Mouse (Mus musculus) gonadal fat pad, adult 2 months (tissue): ENCODE data around the gene Xpnpep1. TPM values are rescaled to one million over a fixed set of nuclear protein-coding genes. Genes with fewer than 3 reads are reported as not detected.

Source experiments
- DNase-seq: peaks from one replicate; pipeline ENCODE4 v3.0.0-alpha.2; 2012; ENCODE audit warnings: low read depth
- polyA plus RNA-seq: library from polyadenylated mRNA; depleted of rRNA; stranded (reverse); fragments of >200 nt; gene quantifications from 2 replicates; pipeline ENCODE4 v1.2.3, GENCODE M21; 2012

Xpnpep1 gene
- polyA plus RNA-seq, 1 experiment, result 113 TPM

- DNase-seq, result no peak
Measured at GRCm38 (mm10) chr19:53066531-53066930, 26.5 kb upstream of the Xpnpep1 start.

DNA sequence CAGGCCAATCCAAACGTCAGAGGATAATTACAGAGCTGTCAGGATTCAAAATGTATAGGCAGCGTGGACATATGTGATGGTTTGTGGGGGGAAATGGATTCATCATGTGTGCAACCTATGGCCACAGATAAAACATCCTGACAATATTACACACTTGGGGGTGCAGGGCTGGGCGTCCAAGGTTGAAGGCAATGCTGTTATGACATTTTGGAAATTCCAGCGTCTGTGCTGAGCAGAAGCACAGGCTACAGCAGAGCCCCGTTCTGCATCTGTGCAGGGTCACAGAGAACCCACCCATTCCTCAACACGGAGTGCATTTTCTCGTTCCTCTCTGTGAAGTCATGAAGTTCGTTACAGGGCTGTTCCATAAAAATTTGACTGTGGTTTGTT, 25.0 kb upstream of the Xpnpep1 start:
- DNase-seq, result no peak

GRCm38 (mm10) chr19:53064292-53064971, 24.4 kb upstream of the Xpnpep1 start:
- DNase-seq, result no peak

GRCm38 (mm10) chr19:53062046-53062445, 22.0 kb upstream of the Xpnpep1 start:
- no peak for DNase-seq

DNA sequence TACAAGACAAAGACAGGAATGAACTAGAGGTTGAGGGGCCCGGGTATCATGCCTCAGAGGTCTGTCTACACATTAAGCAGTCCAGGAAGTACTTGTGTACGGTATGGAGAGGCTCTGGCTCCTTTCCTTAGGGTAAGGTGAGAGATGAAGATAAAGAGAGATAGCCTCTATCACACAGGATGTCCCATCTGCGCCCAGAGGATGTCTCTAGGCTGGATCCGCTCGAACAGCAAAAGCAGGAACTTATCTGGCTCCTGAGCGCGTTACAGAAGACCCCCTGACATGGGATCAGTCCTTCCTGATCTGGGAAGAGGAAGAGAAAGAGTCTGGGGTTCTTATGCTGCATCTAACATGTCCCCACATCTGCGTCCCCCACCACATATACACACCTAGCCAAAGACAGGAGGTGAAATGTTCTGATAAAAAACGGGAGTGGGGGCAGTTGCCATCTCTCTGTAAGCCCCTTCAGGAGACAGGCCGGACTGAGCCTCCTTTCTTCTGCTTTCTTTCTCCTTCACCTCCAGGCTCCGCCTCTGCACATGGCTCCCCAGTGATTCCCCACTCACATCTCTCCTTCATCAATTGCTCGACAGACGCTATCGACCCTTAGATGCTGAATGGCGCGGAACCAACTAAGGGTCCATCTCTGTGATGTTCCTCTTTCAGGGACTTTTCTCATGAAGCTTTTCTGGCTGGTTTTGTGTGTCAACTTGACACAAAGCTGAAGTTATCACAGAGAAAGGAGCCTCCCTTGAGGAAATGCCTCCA, 19.5 kb upstream of the Xpnpep1 start:
- DNase-seq, result no peak

GRCm38 (mm10) chr19:53058726-53059334, 18.8 kb upstream of the Xpnpep1 start:
- no peak for DNase-seq

GRCm38 (mm10) chr19:53057980-53058725, 18.1 kb upstream of the Xpnpep1 start:
- DNase-seq, result no peak

GRCm38 (mm10) chr19:53053355-53053754, 13.3 kb upstream of the Xpnpep1 start:
- no peak for DNase-seq

DNA sequence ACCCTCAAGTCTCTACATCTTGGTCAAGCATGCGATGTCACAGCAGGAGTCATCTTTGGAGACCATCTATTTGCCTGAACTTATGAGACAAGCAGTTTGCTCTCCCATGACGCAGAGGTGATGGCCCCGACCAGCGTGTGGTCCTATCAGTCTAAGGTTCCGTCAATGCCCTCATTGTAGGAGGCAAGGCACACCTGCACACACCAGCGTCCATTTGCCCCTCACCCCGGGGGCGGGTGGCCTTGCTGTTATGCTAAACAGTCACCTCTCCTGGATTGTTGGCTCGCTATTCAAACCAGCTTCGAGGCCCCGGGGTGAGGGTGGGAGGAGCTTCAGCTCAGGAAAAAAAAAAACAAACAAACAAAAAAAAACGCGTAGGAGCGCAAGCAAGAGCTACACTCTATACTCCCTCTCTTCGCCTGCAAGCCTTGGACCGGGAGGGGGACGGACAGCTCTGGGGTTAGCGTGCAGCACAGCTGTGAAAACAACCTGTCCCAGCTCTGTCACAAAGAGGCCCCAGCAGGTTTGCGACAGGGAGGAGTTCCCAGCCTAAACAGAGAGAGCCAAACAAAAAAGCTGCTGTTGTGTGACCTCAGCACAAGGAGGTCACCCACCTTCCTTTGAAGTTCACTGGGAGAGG, 12.1 kb upstream of the Xpnpep1 start:
- DNase-seq, result no peak

DNA sequence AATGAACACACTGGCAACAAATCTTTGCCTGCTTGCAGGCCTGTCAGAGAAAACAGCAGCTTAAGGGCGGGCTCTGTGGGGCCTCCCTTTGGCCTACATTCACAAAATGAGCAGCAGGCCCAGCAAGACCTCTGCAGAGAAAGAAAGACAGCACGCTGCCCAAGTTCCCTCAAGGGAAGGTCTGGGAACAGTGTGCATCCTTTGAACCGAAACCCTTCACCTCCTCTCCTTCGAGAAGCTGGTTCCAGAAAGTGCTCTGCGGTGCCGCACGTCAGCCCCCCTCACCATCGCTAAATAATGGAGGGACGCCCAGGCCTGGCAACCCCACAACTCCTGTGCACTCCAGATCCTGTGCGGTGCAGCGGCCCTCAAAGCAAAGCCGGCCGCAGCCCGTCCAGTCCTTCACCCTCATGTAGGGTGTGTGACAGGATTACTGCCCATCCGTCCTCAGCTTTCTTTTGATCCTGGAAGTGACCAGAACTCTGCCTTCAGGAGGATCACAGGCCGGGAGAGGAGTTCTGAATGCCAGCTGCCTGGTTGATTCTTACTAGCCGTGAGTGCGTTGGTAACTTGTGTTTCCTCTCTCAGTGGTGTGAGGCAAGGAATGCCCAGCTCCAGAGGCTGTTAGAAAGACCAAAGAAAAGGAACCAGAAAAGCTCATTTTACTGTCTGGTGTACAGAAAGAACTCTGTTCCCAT, 11.4 kb upstream of the Xpnpep1 start:
- DNase-seq, result no peak

DNA sequence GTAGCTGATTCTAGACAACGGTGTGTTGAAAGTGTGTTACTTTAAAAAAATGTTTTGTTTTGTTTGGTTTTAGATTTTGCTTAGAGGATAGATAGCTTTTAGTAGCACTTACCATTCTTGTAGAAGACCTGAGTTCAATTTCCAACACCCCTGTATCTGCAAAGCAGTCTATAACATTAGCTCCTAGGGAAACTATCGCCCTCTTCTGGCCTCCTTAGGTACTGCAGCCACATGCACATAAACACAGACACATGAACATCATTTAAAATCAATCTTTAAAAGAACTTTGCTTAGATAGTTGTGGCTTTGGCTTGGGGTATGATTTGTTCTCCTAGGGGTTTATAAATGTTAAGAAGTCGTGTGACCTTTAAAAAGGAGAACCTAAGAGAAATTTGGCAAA, 10.1 kb upstream of the Xpnpep1 start:
- DNase-seq, result no peak

DNA sequence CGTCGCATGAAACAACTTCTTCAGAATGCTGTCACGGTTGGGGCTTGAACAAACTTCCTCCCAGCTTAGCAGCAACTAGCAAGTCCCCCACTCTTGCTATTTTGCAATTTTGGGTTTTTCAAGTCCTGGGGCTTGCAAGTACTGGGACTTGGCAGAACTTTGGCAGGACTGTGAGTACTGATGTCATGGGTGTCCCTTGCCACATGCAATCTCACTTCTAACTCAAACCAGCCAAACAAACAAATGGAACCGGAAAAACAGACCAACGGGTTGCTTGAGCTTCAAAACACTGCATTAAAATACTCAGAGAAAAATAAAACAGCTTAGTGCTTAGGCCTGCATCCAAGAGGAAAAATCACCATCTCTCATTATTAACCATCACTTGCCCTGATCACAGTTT, 7.2 kb upstream of the Xpnpep1 start:
- no peak for DNase-seq

DNA sequence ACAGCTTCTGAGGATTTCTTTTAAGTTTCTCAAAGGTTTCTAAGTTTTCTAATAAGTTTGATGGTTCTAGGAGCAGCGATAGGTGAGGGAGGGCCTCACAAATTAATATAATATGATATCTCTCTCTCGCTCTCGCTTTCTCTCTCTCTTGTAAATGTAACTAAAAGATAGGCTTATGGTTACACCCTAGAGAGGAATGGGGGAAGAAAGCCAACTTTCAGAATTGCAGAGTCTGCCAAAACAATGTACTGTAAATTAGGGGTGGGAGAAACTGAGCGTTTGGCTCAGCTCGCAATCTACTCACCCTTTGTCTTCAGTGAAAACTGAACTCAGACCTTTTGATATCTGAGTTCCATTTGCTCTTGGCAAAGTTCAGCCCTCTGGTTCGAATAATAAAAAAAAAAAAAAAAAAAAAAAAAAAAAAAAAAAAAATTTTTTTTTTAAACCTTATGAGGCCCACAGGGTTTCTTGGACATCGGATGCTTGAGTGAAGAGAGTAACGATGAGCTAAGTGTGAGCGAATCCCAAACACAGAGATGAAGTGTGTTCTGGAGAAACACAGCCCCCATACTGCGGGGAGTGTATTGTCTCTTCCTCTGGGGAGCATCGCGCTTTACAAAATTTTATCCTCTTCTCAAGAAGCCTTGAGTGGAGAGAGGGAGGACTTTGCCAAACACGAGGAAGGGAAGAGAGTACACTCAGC, 3.6 kb upstream of the Xpnpep1 start:
- DNase-seq, result no peak

GRCm38 (mm10) chr19:53041570-53041969, 1.6 kb upstream of the Xpnpep1 start:
- DNase-seq, result no peak

DNA sequence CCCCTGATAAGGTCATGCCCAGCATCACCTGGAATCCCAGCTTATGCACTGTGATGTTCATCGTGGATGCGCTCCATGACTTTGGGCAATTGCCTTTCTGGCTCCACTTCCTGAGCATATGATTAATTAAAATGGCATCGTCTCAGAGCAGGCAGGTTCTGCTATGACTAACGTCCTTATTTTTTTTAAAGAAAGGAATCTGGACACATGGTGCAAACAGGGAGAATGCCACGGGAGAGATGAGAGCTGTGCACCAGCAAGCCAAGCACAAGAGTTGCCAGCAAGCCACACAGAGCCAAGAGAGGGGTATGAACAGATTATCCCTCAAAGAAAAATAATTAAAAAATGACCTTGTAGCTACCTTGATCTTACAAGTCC, 1.1 kb upstream of the Xpnpep1 start:
- DNase-seq, result no peak

DNA sequence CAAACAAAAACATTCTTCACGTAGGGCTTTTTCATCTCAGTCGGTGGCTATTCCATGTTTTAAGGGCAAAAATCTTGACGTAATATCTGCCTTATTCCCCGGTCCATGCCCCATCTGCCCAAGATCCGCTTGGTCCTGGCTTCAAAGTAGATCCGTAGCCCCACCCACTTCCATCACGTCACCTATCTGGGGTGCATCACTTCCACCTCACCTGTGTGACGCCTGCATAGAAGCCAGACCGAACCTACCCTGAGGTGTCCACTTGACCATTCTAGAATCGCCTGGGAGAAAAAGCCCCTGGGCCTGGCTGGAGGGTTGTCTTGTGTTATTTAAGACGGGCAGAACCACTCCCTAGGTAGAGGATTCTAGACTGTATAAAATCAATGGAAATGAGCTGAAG, 924 bp downstream of the Xpnpep1 start:
- DNase-seq, result no peak

- DNase-seq, result no peak
Measured at GRCm38 (mm10) chr19:53038435-53038938, 1.5 kb downstream of the Xpnpep1 start.

GRCm38 (mm10) chr19:53037925-53038419, 2.0 kb downstream of the Xpnpep1 start:
- no peak for DNase-seq

GRCm38 (mm10) chr19:53033159-53033943, 6.7 kb downstream of the Xpnpep1 start:
- DNase-seq, result no peak
